Mouse (Mus musculus): Measurements from ENCODE around the gene Slc10a7. TPM values are rescaled to one million over a fixed set of nuclear protein-coding genes. Genes with fewer than 3 reads are reported as not detected.

Gene Slc10a7
- polyA plus RNA-seq, 1 experiment from 2014 or later: 7.1 TPM

- no peak for ATAC-seq (ENCODE audit: low read depth)
- WGBS: 21% methylated on average over 3 of the region's 3 CpGs
- no peak overlapping the region for H3K27ac ChIP-seq (ENCODE audit: low read depth, low read length)
- H3K36me3 ChIP-seq (ENCODE audit: control insufficient read depth, insufficient read depth, low read length): no peaks in the 10 kb centered on the region
- no peaks in the 10 kb centered on the region for H3K27me3 ChIP-seq (ENCODE audit: control insufficient read depth, insufficient read depth, low read length)
- no peak overlapping the region for H3K4me3 ChIP-seq (ENCODE audit: low read depth, low read length)
- no peak overlapping the region for H3K9ac ChIP-seq (replicated peaks; ENCODE audit: low read depth, low read length)
- H3K9me3 ChIP-seq (ENCODE audit: control insufficient read depth, low read length): no peaks in the 10 kb centered on the region
- H3K4me2 ChIP-seq (ENCODE audit: low read depth, low read length): no peak overlapping the region
- no peaks in the 10 kb centered on the region for H3K4me1 ChIP-seq (ENCODE audit: control insufficient read depth, insufficient read depth, low read length)
Observed at GRCm38 (mm10) chr8:78584863-78585262, 75.7 kb downstream of the Slc10a7 start.

- H3K27me3 ChIP-seq (ENCODE audit: control insufficient read depth, insufficient read depth, low read length): no peaks in the 10 kb centered on the region
- H3K4me3 ChIP-seq (ENCODE audit: low read depth, low read length): no peak overlapping the region
- no peaks in the 10 kb centered on the region for H3K36me3 ChIP-seq (ENCODE audit: control insufficient read depth, insufficient read depth, low read length)
- H3K9me3 ChIP-seq (ENCODE audit: control insufficient read depth, low read length): no peaks in the 10 kb centered on the region
- H3K9ac ChIP-seq (replicated peaks; ENCODE audit: low read depth, low read length): no peak overlapping the region
- peak overlapping the region; percentile 34; the same call in 1 of the 2 replicates for H3K27ac ChIP-seq (ENCODE audit: low read depth, low read length)
- ATAC-seq (ENCODE audit: low read depth): peak; percentile 74
- peaks cover 12% of the 10 kb centered on the region; the same call in 1 of the 2 replicates for H3K4me1 ChIP-seq (ENCODE audit: control insufficient read depth, insufficient read depth, low read length)
- H3K4me2 ChIP-seq (ENCODE audit: low read depth, low read length): peak overlapping the region; percentile 11; the same call in 1 of the 2 replicates
- WGBS: 12% methylated on average over 6 of the region's 6 CpGs
Observed at GRCm38 (mm10) chr8:78595481-78595908, 86.3 kb downstream of the Slc10a7 start.

DNA sequence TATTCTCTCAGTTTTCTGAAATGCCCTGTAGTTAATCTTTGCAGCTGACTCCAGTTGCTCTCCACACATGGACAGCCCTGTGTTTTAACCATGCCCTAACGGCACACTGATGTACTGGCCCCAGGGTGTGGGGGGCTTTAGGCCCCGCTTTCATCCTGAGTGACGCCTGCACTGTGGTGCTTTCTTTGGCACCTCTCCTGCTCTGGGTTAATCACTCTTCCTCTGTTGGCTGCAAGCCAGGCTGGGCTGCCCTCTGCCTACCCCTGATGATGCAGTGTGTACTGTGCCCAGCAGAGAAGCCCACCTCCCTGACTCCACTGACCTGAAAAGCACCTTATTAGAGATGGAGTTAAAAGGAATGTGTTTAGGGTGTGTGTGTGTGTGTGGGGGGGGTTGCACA, 89.1 kb downstream of the Slc10a7 start:
- Histone ChIP-seq H3K4me3 (ENCODE audit: low read depth, low read length) (no peak overlapping the region), H3K9me3 (ENCODE audit: control insufficient read depth, low read length) (no peaks in the 10 kb centered on the region), H3K36me3 (ENCODE audit: control insufficient read depth, insufficient read depth, low read length) (no peaks in the 10 kb centered on the region), H3K4me2 (ENCODE audit: low read depth, low read length) (no peak overlapping the region), H3K4me1 (ENCODE audit: control insufficient read depth, insufficient read depth, low read length) (peaks cover 12% of the 10 kb centered on the region; the same call in 1 of the 2 replicates), H3K27ac (ENCODE audit: low read depth, low read length) (no peak overlapping the region), H3K9ac (replicated peaks; ENCODE audit: low read depth, low read length) (no peak overlapping the region), H3K27me3 (ENCODE audit: control insufficient read depth, insufficient read depth, low read length) (no peaks in the 10 kb centered on the region)
- 21% methylated on average over 3 of the region's 3 CpGs for WGBS
- peak; percentile 80; the same call in 1 of the 2 replicates for ATAC-seq (ENCODE audit: low read depth)

GRCm38 (mm10) chr8:78603084-78603483, 93.9 kb downstream of the Slc10a7 start:
- no peak overlapping the region for H3K4me2 ChIP-seq (ENCODE audit: low read depth, low read length)
- no peaks in the 10 kb centered on the region for H3K9me3 ChIP-seq (ENCODE audit: control insufficient read depth, low read length)
- H3K27me3 ChIP-seq (ENCODE audit: control insufficient read depth, insufficient read depth, low read length): no peaks in the 10 kb centered on the region
- H3K36me3 ChIP-seq (ENCODE audit: control insufficient read depth, insufficient read depth, low read length): no peaks in the 10 kb centered on the region
- H3K4me3 ChIP-seq (ENCODE audit: low read depth, low read length): no peak overlapping the region
- ATAC-seq (ENCODE audit: low read depth): no peak
- H3K4me1 ChIP-seq (ENCODE audit: control insufficient read depth, insufficient read depth, low read length): peaks cover 4% of the 10 kb centered on the region; the same call in 1 of the 2 replicates
- 96% methylated on average over 5 of the region's 5 CpGs for WGBS
- no peak overlapping the region for H3K27ac ChIP-seq (ENCODE audit: low read depth, low read length)
- H3K9ac ChIP-seq (replicated peaks; ENCODE audit: low read depth, low read length): no peak overlapping the region

DNA sequence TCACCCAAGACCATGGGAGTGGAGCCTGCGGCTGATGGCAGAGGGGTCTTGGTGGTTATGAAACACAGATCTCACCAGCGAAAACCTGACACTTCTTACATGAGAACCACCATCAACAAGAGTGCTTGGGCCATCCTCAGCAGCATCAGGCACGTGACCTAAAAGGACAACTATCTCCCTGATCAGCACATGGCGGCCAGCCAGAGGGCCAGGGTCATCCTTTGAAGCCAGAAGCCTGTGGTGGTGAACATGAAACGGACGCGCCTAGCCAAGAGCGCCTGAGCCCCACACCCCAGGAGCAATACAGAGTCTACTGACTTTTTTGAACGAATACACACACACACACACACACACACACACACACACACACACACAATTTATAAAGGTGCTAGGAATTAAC, 95.3 kb downstream of the Slc10a7 start:
- Histone ChIP-seq H3K27ac (ENCODE audit: low read depth, low read length) (no peak overlapping the region), H3K4me1 (ENCODE audit: control insufficient read depth, insufficient read depth, low read length) (no peaks in the 10 kb centered on the region), H3K9me3 (ENCODE audit: control insufficient read depth, low read length) (no peaks in the 10 kb centered on the region), H3K36me3 (ENCODE audit: control insufficient read depth, insufficient read depth, low read length) (no peaks in the 10 kb centered on the region), H3K9ac (replicated peaks; ENCODE audit: low read depth, low read length) (no peak overlapping the region), H3K27me3 (ENCODE audit: control insufficient read depth, insufficient read depth, low read length) (no peaks in the 10 kb centered on the region), H3K4me2 (ENCODE audit: low read depth, low read length) (no peak overlapping the region), H3K4me3 (ENCODE audit: low read depth, low read length) (no peak overlapping the region)
- ATAC-seq (ENCODE audit: low read depth): no peak
- 91% methylated on average over 9 of the region's 9 CpGs for WGBS

- 94% methylated on average over 10 of the region's 10 CpGs for WGBS
- no peak overlapping the region for H3K27ac ChIP-seq (ENCODE audit: low read depth, low read length)
Observed at GRCm38 (mm10) chr8:78609301-78609700, 100.2 kb downstream of the Slc10a7 start.

GRCm38 (mm10) chr8:78611019-78611418, 101.9 kb downstream of the Slc10a7 start:
- no peak for ATAC-seq (ENCODE audit: low read depth)
- Histone ChIP-seq H3K27me3 (ENCODE audit: control insufficient read depth, insufficient read depth, low read length) (no peaks in the 10 kb centered on the region), H3K9ac (replicated peaks; ENCODE audit: low read depth, low read length) (no peak overlapping the region), H3K9me3 (ENCODE audit: control insufficient read depth, low read length) (no peaks in the 10 kb centered on the region), H3K4me3 (ENCODE audit: low read depth, low read length) (no peak overlapping the region), H3K4me1 (ENCODE audit: control insufficient read depth, insufficient read depth, low read length) (no peaks in the 10 kb centered on the region), H3K36me3 (ENCODE audit: control insufficient read depth, insufficient read depth, low read length) (no peaks in the 10 kb centered on the region), H3K27ac (ENCODE audit: low read depth, low read length) (no peak overlapping the region), H3K4me2 (ENCODE audit: low read depth, low read length) (no peak overlapping the region)
- 91% methylated on average over 6 of the region's 6 CpGs for WGBS

More at GRCm38 (mm10) chr8:78609301-78609700, 100.2 kb downstream of the Slc10a7 start:
- Histone ChIP-seq H3K9me3 (ENCODE audit: control insufficient read depth, low read length) (no peaks in the 10 kb centered on the region), H3K36me3 (ENCODE audit: control insufficient read depth, insufficient read depth, low read length) (no peaks in the 10 kb centered on the region), H3K9ac (replicated peaks; ENCODE audit: low read depth, low read length) (no peak overlapping the region), H3K27me3 (ENCODE audit: control insufficient read depth, insufficient read depth, low read length) (no peaks in the 10 kb centered on the region), H3K4me1 (ENCODE audit: control insufficient read depth, insufficient read depth, low read length) (no peaks in the 10 kb centered on the region), H3K4me2 (ENCODE audit: low read depth, low read length) (no peak overlapping the region), H3K4me3 (ENCODE audit: low read depth, low read length) (no peak overlapping the region)
- no peak for ATAC-seq (ENCODE audit: low read depth)

GRCm38 (mm10) chr8:78622362-78622761, 113.2 kb downstream of the Slc10a7 start:
- H3K27me3 ChIP-seq (ENCODE audit: control insufficient read depth, insufficient read depth, low read length): no peaks in the 10 kb centered on the region
- H3K9ac ChIP-seq (replicated peaks; ENCODE audit: low read depth, low read length): no peak overlapping the region
- 73% methylated on average over 4 of the region's 4 CpGs for WGBS
- no peak overlapping the region for H3K4me2 ChIP-seq (ENCODE audit: low read depth, low read length)
- H3K4me1 ChIP-seq (ENCODE audit: control insufficient read depth, insufficient read depth, low read length): peaks cover 6% of the 10 kb centered on the region; the same call in 1 of the 2 replicates
- H3K9me3 ChIP-seq (ENCODE audit: control insufficient read depth, low read length): no peaks in the 10 kb centered on the region
- ATAC-seq (ENCODE audit: low read depth): no peak
- H3K36me3 ChIP-seq (ENCODE audit: control insufficient read depth, insufficient read depth, low read length): no peaks in the 10 kb centered on the region
- no peak overlapping the region for H3K4me3 ChIP-seq (ENCODE audit: low read depth, low read length)
- no peak overlapping the region for H3K27ac ChIP-seq (ENCODE audit: low read depth, low read length)

GRCm38 (mm10) chr8:78623972-78624371, 114.8 kb downstream of the Slc10a7 start:
- H3K4me2 ChIP-seq (ENCODE audit: low read depth, low read length): no peak overlapping the region
- no peaks in the 10 kb centered on the region for H3K27me3 ChIP-seq (ENCODE audit: control insufficient read depth, insufficient read depth, low read length)
- 80% methylated on average over 5 of the region's 5 CpGs for WGBS
- H3K9ac ChIP-seq (replicated peaks; ENCODE audit: low read depth, low read length): no peak overlapping the region
- no peak for ATAC-seq (ENCODE audit: low read depth)
- no peaks in the 10 kb centered on the region for H3K9me3 ChIP-seq (ENCODE audit: control insufficient read depth, low read length)
- H3K4me1 ChIP-seq (ENCODE audit: control insufficient read depth, insufficient read depth, low read length): peaks cover 6% of the 10 kb centered on the region; the same call in 1 of the 2 replicates
- no peak overlapping the region for H3K27ac ChIP-seq (ENCODE audit: low read depth, low read length)
- no peak overlapping the region for H3K4me3 ChIP-seq (ENCODE audit: low read depth, low read length)
- no peaks in the 10 kb centered on the region for H3K36me3 ChIP-seq (ENCODE audit: control insufficient read depth, insufficient read depth, low read length)

All from neural tube, embryonic 14.5 days (tissue).